Mouse (Mus musculus): ENCODE results near the gene Bloc1s6. TPM values are rescaled to one million over a fixed set of nuclear protein-coding genes. Genes with fewer than 3 reads are reported as not detected.

Bloc1s6 gene
- polyA plus RNA-seq, 1 experiment = 16.0 TPM

DNA sequence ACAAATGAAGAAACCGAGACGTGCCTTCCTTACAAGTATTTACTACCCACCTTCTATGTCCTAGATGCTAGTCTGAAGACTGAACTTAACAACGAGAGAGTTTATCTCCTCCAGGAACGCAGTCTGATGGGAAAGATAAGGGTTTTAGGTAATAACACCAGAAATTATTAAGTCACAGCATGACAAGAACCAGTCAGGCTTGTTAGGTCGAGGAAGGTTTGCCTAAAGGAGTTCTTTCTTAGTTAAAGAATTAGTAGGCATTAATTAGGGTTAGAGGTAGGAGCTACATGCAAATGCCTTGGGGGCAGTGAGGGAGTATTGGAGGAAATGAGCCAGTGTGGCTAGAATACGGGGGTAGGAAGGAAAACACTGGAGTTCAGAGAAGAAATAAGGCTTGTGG, 51.4 kb downstream of the Bloc1s6 start:
- H3K27me3 ChIP-seq (ENCODE audit: control insufficient read depth, insufficient read depth, insufficient read length) = no peaks in the 10 kb centered on the region
- no peaks in the 10 kb centered on the region for H3K79me2 ChIP-seq (ENCODE audit: control insufficient read depth, insufficient read depth)
- H3K4me3 ChIP-seq = no peak overlapping the region
- no peaks in the 10 kb centered on the region for H3K36me3 ChIP-seq (ENCODE audit: control insufficient read depth, insufficient read depth)
- H3ac ChIP-seq (ENCODE audit: control insufficient read depth, insufficient read length) = no peak overlapping the region
- H3K4me2 ChIP-seq (ENCODE audit: low read depth) = no peak overlapping the region
- TF ChIP-seq MAX (IDR thresholded peaks at IDR 0.05; ENCODE audit: low read depth) (no peak), USF1 (IDR thresholded peaks at IDR 0.05; ENCODE audit: low read depth) (no peak), CEBPB (IDR thresholded peaks at IDR 0.05; ENCODE audit: insufficient read depth, poor library complexity, severe bottlenecking) (no peak), TCF3 (IDR thresholded peaks at IDR 0.05; ENCODE audit: insufficient read length, low read depth) (no peak)

Other genes with a start within 250 kb of the Bloc1s6 start
- gene Gatm, start 127.2 kb upstream of the Bloc1s6 start, polyA plus RNA-seq (2012; fragmentation: generic; extraction: Trizol) = 65.2 TPM
- gene AA467197, start 101.5 kb upstream of the Bloc1s6 start, polyA plus RNA-seq (2012; fragmentation: generic; extraction: Trizol) = 1.2 TPM
- 17.7 TPM for gene Slc30a4, start 35.8 kb upstream of the Bloc1s6 start, polyA plus RNA-seq (2012; fragmentation: generic; extraction: Trizol)
- 6.9 TPM for gene Sqor, start 26.7 kb downstream of the Bloc1s6 start, polyA plus RNA-seq (2012; fragmentation: generic; extraction: Trizol)